Mouse (Mus musculus) E14TG2a.4 (cell line): Measurements from ENCODE around the gene Kirrel.

Experiments
- CTCF ChIP-seq: conservative IDR thresholded peaks from 2 replicates; pipeline ENCODE4 v1.5.1; 2014; ENCODE audit warnings: low read length
- POU5F1 ChIP-seq: IDR thresholded peaks from 2 replicates; pipeline ENCODE4 v1.6.1; 2014; ENCODE audit warnings: low read length, borderline replicate concordance

GRCm38 (mm10) chr3:87047801-87048200, 126.7 kb downstream of the Kirrel start:
- TF ChIP-seq CTCF (no peak), POU5F1 (no peak)
